Mouse (Mus musculus) cortical plate, adult 2 months (tissue): ENCODE results near the gene Adcy9.

ENCODE experiments used
- CTCF ChIP-seq: fragments of 200-500 bp; IDR thresholded peaks from 2 replicates; pipeline ENCODE4 v1.5.1; 2011; ENCODE audit warnings: mild to moderate bottlenecking, control low read depth, low read length; ENCODE audit not compliant: insufficient read depth; ENCODE audit errors: extremely low read depth
- POLR2A ChIP-seq: fragments of 200-500 bp; IDR thresholded peaks from 2 replicates; pipeline ENCODE4 v1.6.1; 2011; ENCODE audit warnings: mild to moderate bottlenecking, low read length, control low read depth; ENCODE audit not compliant: insufficient read depth; ENCODE audit errors: extremely low read depth

DNA sequence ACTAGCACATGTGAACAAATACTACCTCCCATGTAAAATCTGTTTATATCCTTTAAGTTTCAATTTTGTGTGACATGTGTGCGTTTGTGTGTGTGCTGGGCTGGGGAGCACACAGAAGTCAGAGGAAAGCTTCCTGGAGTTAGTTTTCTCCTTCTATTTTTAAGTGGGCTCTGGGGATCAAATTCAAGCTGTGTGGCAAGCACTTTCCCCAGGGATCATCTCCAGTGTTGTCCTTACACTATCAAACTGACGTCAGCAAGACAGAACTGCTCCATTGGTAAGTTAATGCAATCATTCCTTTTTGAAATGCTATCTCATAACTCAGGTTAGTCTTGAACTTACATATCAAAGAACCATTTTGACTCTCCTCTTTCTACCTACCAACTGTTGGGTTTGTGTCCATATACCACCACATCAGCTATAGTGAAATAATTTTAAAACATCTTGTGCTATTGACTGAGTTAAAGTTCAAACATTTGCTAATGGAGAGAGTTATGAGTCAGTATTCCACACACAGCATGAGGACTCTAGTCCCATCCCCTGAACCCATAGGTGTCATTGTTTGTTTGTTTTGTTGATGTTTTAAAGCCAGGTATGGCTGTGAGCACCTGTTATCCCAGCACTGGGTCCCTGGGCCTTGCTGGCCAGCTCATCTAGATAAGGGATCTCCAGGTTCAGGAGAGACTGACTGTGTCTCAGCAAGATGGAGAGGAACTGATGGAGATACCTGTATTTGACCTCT lies 104.8 kb downstream of the Adcy9 start:
- TF ChIP-seq CTCF, result no peak
- no peak for TF ChIP-seq POLR2A
